22 mouse cellular contexts compared by ENCODE assay signal in genomic region chr12:32860820-32861219, GRCm38 (mm10). TPM values are rescaled to one million over a fixed set of nuclear protein-coding genes. Genes with fewer than 3 reads are reported as not detected.
DNase-seq lines count a peak whose midpoint lies in the region; TF ChIP-seq lines count a peak whose summit lies in the region.
"Had no signal": no experiment of that assay in that cellular context is flagged by ENCODE, and none has a peak within 500 bp of the region (broad histone marks: within the 10 kb centered on the region; RNA-seq: fewer than 3 reads in every experiment).

No protein-coding gene starts in this region.

- H3K36me3 ChIP-seq in MEL (ENCODE audit: control insufficient read depth in 1 of 2, insufficient read depth in 2 of 2, low read length in 2 of 2): peaks cover 0 to 4% of the 10 kb centered on the region in 2 experiments; a peak in 2 of 4 replicates
- no peaks in the 10 kb centered on the region for H3K36me3 ChIP-seq in limb, embryonic 10.5 days
- H3K36me3 ChIP-seq in forebrain, embryonic 10.5 days (replicated peaks): no peaks in the 10 kb centered on the region

- H3K4me3 ChIP-seq in MEL (ENCODE audit: control insufficient read depth in 1 of 2, insufficient read depth in 1 of 2, low read depth in 2 of 2, low read length in 2 of 2): no peak overlapping the region
- H3K4me3 ChIP-seq in limb, embryonic 10.5 days: no peak overlapping the region
- no peak overlapping the region for H3K4me3 ChIP-seq in forebrain, embryonic 10.5 days

- H3K9ac ChIP-seq in MEL (ENCODE audit: control insufficient read depth, low read depth, low read length, poor library complexity, severe bottlenecking): no peak overlapping the region

- TF ChIP-seq RAD21 in MEL (IDR thresholded peaks at IDR 0.05; ENCODE audit: low read depth, low read length): no peak

- H3K4me1 ChIP-seq in MEL (ENCODE audit: control insufficient read depth in 1 of 2, insufficient read depth in 2 of 2, low read length in 2 of 2): peaks cover 0 to 11% of the 10 kb centered on the region in 2 experiments; a peak in 2 of 4 replicates
- 0 out of 2 replicates have a peak, but pooled peaks cover 3% of the 10 kb centered on the region for H3K4me1 ChIP-seq in limb, embryonic 10.5 days
- H3K4me1 ChIP-seq in forebrain, embryonic 10.5 days: peaks cover 4% of the 10 kb centered on the region; the same call in 1 of the 2 replicates

- DNase-seq in urinary bladder, postnatal 14 days (ENCODE audit: low spot score): peak; percentile 37
- no peak for DNase-seq in urinary bladder, adult 18-20 months (ENCODE audit: low spot score in 2 of 2)
- DNase-seq in MEL (ENCODE audit: low read depth, low spot score) (peak; percentile 36), MEL-GATA-1-ER (ENCODE audit: extremely low read depth, low read depth) (peak; percentile 15)
- peak; percentile 21 for DNase-seq in limb, embryonic 10.5 days (ENCODE audit: low spot score)
- DNase-seq in forebrain, embryonic 10.5 days (ENCODE audit: extremely low spot score, low spot score): no peak
- DNase-seq in retina, postnatal 1 day: no peak
- no peak for DNase-seq in layer of hippocampus, adult 18-20 months (ENCODE audit: low spot score in 2 of 2)
- DNase-seq: adrenal gland, adult 2 months; adrenal gland, adult 8-10 months; adrenal gland, postnatal 10 days; adrenal gland, postnatal 14 days; adrenal gland, postnatal 25 days; adrenal gland, postnatal 36 days; B cell, adult 2 months; cerebellum, adult 11 months; cerebellum, adult 11-12 months; cerebellum, adult 18-20 months; cerebellum, adult 2 months had no signal

- H3K27ac ChIP-seq in MEL (ENCODE audit: control insufficient read depth, low read depth, low read length): no peak overlapping the region
- H3K27ac ChIP-seq in limb, embryonic 10.5 days: no peak overlapping the region
- no peak overlapping the region for H3K27ac ChIP-seq in forebrain, embryonic 10.5 days

- no peak for TF ChIP-seq CTCF in MEL (IDR thresholded peaks at IDR 0.05 in 2 of 3, conservative IDR thresholded peaks at IDR 0.05 in 1 of 3; ENCODE audit: control insufficient read depth in 1 of 3, insufficient read depth in 1 of 3, low read depth in 2 of 3, low read length in 3 of 3, poor library complexity in 1 of 3, severe bottlenecking in 1 of 3)

- no peaks in the 10 kb centered on the region for H3K9me3 ChIP-seq in MEL (replicated peaks; ENCODE audit: insufficient read depth, low read length)
- H3K9me3 ChIP-seq in limb, embryonic 10.5 days (replicated peaks): no peaks in the 10 kb centered on the region
- no peaks in the 10 kb centered on the region for H3K9me3 ChIP-seq in forebrain, embryonic 10.5 days
- H3K9me3 ChIP-seq: G1E had no signal

- TF ChIP-seq POLR2A in MEL (IDR thresholded peaks at IDR 0.05; ENCODE audit: control insufficient read depth in 1 of 2, insufficient read depth in 1 of 2, low read depth in 1 of 2, low read length in 2 of 2, poor library complexity in 1 of 2): no peak

- 87% methylated on average over 5 of the region's 5 CpGs for WGBS in limb, embryonic 10.5 days
- 89% methylated on average over 5 of the region's 5 CpGs for WGBS in forebrain, embryonic 10.5 days

- no peaks in the 10 kb centered on the region for H3K79me2 ChIP-seq in MEL (ENCODE audit: control insufficient read depth, insufficient read depth, low read length, poor library complexity)

- TF ChIP-seq EP300 in MEL (IDR thresholded peaks at IDR 0.05; ENCODE audit: low read depth in 1 of 2, low read length in 2 of 2): peak; percentile 51 to 58

- no peaks in the 10 kb centered on the region for H3K27me3 ChIP-seq in MEL (ENCODE audit: control insufficient read depth in 1 of 2, insufficient read depth in 2 of 2, low read length in 2 of 2)
- H3K27me3 ChIP-seq in limb, embryonic 10.5 days (ENCODE audit: low read depth, poor library complexity, severe bottlenecking): no peaks in the 10 kb centered on the region
- H3K27me3 ChIP-seq in forebrain, embryonic 10.5 days (ENCODE audit: poor library complexity, severe bottlenecking): no peaks in the 10 kb centered on the region
- H3K27me3 ChIP-seq: CH12.LX, Patski had no signal

TF ChIP-seq in MEL, 35 proteins besides CTCF, POLR2A, EP300 and RAD21:
- TF ChIP-seq GATA1 (IDR thresholded peaks at IDR 0.05; ENCODE audit: low read depth, low read length) (peak; percentile 63; the same call in 1 of the 2 replicates), MAFK (IDR thresholded peaks at IDR 0.05; ENCODE audit: borderline replicate concordance, low read depth, low read length) (no peak), TAL1 (IDR thresholded peaks at IDR 0.05; ENCODE audit: low read length) (no peak), MYB (IDR thresholded peaks at IDR 0.05; ENCODE audit: low read depth, low read length) (no peak), RCOR1 (IDR thresholded peaks at IDR 0.05; ENCODE audit: low read depth, low read length) (0 out of 2 replicates have a peak, but pooled peaks have one; percentile 29), SMC3 (IDR thresholded peaks at IDR 0.05; ENCODE audit: low read depth, low read length) (no peak)

RNA-seq across cellular contexts. Expression of gene Nampt, which starts 41.5 kb away (rescaled TPM):
- total RNA-seq in MEL (2012; rRNA removed): 23.0 and 33.8 TPM in 2 replicates
- 10 to 100 TPM; 40.9 to 74.6 TPM for polyA plus RNA-seq in MEL (2012; ENCODE audit: insufficient read depth in 1 of 2, insufficient read length in 2 of 2, low read depth in 1 of 2, low replicate concordance in 2 of 2, missing spikeins in 1 of 2)
- polyA plus RNA-seq in limb, embryonic 10.5 days (2016; fragmentation: Nextera tagmentation; extraction: Ambion mirVana): 32.3 and 37.6 TPM in 2 replicates
- 38.7 and 41.6 TPM in 2 replicates for polyA plus RNA-seq in forebrain, embryonic 10.5 days (2016; fragmentation: Nextera tagmentation; extraction: Ambion mirVana)
- total RNA-seq in layer of hippocampus, adult 18-20 months (2021): 10 to 100 TPM; 43.4 to 43.8 TPM

Comparison
In these comparisons a context has a peak if more than half of its experiments do, and no peak if none do; other contexts are left out.
1. DNase-seq: peak in urinary bladder, postnatal 14 days (single experiment), MEL (single experiment), MEL-GATA-1-ER (single experiment) and limb, embryonic 10.5 days (single experiment); none in urinary bladder, adult 18-20 months (0 of 2), forebrain, embryonic 10.5 days (single experiment), retina, postnatal 1 day (single experiment) and layer of hippocampus, adult 18-20 months (0 of 2).